Mouse (Mus musculus) kidney, postnatal 25 days (tissue): ENCODE measurements at regions not wholly inside any gene's neighbourhood (a gene's known extent, or its start where the extent isn't known, plus 50 kb on each side); places are given as distances from the start of the nearest gene placed in this dataset.
A peak's percentile ranks its signal among the peaks of the same experiment; 100 is the strongest.

Experiments
- DNase-seq, 2 experiments: peaks; one replicate each; pipeline ENCODE4 v3.0.0; 2021; ENCODE audit warnings: mixed read lengths in 2 of 2

DNA sequence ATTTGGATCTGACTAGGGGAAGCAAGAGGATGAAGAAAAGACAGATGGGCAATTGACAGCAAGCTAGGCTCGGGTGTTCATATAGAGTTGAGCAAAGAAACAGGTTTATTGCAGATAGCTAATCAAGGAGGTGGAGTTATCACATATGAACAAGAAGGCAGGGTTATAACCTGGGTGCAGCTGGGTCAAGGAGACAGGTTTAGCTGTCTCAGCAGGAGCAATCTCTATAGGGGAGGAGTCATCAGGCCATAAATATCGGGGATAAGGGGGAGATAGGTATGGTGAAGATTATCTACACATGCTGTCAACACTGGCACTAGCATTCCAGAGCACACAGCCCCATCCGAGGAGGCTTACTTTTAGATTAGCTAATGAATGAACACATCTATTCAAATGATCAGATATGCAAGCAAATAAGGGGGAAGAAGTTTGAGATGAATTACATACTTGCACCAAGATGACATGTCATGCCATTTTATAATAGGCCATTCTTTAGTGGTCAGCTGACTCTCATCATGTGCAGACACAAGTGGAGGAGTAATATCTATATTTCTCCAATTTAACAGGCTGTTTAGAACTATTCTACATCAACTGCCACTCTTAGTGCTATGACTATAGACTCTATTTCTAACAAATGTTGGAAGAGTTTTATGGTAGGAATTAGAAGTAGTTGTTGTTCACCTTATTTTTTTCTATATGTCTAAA lies 76.9 kb downstream of the Lhx9 start:
- DNase-seq, result no peak

DNA sequence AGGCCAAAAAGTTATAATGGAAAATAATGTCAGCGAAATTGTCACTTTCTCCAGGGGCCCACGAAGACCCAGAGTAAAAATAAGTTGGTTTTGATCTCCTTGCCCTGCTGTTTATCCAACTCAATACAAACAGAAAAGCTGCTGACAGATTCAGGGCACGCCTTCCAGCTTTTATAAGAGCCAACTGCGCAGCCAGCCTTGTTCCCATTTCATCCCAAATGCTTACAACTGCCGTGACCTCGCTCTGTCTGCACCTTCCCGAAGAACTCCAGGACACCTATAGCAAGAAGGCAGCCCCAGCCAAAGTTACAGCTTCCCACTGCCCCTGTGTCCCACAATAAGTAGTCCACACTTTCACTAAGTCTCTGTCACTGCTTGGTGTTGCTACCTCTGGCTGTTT lies 85.5 kb downstream of the Lhx9 start:
- no peak for DNase-seq

DNA sequence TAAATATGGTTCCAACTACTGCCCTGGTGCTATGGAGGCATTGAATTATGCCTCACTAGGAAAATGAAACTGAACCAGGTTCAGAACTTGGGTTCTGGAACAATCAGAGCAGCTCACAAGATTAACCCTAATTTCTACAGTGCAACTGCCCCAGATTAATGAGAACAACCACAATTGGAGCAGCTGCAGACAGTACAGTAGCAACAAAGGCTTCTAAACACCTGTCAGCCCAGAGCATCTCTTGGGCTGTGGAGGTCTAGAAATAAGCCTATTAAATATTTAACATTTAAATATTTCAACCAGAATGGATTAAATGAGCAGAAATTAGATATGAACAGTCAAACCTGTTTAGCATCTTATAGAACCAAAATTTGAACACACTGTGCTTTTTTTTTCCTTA lies 90.6 kb downstream of the Lhx9 start:
- DNase-seq, result no peak

DNA sequence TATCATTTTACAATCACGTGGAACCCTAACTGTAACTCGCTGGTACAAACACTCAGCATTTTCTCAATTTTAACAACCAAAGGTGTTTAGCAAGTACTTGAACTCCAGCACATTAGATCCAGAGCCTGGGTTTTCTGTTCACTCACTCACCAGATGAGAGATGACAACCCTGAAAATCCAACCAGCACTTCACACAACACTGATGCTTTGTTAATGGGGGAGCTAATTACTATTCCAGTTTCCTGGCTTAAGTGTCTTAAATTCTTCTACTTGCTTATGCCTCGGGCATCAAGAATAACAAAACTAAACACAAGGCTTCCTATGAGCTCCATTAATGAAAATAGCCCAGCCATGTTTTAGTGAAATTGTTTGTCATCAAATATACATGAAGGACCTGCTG lies 113.4 kb upstream of the Nek7 start:
- no peak for DNase-seq

DNA sequence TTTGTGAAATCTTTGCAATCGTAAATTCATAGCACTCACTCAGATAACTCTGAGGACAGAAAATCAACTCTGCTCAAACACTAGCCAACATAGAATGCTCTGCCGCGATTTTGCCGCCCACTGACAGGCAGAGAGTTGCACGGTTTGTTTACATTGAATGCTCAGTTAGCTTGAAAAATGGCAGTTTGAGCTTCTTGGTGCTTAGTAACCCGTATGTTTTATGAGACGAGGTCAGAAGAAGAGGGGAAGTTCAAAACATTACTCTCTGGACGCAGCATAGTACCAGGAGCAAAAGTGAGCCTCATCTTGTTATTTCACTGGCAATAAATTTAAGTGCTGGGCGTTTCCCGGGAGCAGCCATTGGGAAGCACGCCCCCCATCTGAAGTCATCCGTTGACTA lies 111.1 kb upstream of the Nek7 start:
- no peak for DNase-seq

DNA sequence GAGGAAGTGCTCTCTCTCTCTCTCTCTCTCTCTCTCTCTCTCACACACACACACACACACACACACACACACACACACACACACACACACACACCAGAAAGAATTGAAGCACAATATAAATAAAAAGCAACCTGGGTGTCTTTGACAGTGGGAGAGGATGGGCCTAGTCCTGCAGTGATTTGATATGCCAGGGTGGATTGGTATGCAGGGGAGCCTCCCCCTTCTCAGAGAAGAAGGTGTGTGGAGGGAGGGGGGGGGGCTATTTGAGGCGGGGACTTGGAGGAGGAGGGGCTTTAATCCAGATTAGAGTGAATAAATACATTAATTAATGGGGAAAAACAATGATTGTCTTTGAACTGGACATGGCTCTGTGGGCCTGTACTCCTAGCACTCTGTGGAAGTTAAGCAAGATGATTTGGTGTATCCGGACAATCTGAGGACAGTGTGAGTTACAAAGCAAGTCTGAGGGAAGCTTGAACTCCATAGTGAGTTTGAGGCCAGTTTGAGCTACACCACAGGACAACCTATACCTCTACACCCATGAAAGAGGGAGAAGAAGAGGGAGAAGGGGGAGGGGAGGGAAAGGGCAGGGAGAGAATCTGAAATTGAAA lies 109.3 kb upstream of the Nek7 start:
- DNase-seq, result no peak

DNA sequence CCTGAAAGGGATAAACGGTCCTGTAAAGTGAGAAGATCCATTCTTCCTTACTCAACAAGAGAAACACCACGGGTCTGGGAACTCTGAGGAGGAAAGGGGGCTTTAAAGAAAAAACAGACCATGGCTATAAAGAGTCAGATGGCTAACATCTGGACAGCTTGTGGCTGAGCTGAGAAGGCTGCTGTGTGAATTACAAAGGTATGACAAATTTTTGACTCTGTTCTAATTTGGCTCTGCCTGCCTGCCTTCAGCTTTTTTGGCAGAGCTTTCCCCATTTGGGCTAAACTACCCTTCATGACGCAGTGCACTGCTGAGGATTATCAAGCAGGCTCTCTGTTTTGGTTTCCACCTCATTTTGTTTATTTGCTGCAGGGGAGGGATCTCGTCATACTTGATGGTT lies 100.8 kb upstream of the Nek7 start:
- DNase-seq, result no peak

DNA sequence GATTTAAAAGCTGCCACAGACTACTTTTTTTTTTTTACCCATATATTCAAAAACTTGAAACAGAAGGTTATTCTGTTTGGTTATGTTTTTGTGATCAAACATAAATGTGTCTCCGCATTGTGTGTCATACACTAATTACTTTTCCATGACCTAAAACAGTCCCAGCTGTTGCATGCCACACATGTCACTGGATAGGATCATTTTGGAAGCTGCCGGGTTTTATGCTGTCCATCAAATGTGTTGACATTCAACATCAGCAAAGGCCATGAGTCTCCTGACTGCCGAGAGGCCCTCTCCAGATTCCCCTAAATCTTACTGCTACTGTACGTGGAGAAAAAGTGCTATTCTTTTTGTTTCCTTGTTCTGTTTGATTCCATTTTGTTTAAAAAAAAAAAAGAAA lies 99.4 kb upstream of the Nek7 start:
- DNase-seq, result no peak

DNA sequence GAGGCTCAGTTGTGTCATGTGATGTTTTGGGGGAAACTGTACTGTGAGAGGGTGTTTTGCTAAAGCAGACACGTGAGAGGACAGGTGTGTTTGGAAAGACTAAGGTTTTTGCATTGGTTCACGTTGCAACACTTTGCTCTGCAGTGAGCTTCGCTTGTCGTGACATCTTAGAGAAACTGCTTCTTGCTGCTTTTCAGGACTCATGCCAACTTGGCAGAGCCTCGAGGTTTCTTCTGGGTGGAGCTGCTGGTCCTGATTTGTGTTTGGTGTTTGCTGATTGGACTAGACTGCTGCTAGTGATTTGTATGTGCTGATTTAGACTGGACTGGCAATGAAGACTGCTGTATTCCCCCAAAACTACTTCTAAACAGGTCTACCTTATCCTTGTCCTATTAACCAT lies 97.0 kb upstream of the Nek7 start:
- no peak for DNase-seq

DNA sequence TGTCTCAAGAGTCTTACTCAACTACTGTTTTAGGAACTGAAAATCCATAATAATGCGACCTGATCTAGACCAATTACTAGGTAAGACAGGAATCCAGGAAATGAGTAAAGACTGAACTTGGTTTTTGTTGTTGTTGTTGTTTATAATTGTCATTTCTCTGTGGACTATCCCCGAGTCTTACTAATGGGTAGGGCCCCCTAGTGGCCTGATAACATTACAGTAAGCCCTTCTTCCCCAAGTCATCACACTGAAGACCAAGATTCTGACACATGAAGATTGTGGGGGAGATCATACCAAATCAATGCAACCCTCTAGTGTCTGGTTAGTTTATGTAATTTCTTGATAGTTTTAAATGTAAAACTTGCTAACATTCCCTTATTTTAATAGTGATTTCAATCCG lies 95.2 kb upstream of the Nek7 start:
- DNase-seq, result no peak

DNA sequence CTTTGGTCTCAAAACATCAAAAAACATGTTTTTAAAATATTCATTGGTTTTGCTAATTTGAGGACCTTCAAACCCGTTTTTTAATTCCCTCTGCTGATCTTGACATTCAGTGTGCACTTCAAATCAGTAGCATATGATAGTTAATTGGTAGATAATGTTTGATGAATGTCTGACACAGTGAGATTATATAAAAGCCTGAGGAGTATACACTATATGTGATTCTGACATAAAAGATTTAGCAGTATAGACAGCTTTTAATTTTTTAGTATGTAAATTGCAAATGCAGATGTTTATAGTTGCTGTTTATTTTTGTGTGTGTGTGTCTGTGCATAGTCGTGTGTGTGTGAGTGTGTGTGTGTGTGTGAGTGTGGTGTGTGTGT lies 89.3 kb upstream of the Nek7 start:
- no peak for DNase-seq

DNA sequence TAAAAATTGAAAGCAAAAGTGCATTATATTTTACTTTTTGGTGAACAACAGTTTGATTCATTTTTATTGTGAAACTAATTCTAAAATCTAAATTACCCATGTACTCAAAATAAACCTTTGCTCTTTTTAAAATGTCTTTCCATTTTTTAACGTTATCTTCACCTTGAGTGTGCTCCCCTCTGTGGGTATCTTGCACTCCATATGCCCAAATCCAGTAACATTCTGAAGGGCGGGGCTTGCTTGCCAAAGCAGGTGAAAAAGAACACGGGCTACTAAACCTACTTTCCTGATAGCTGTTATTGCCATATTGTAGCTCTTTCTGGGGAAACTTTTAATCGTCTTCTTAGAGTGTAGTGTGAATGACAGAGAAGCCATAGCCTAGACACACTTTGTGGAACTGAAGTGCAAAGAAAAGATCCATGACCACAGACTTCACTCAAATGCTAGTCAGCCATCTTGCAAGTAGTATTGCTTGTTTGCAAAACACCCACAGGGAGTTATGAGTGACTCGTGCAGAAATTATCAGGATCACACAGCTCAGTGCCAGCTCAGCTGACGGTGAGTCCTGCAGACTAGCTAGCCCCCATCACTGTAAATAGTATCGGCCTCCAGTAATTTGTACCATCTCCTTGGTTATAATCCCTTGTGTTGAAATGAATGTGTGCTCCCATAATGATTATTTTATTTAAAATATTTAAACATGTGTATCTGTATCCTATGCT lies 88.7 kb upstream of the Nek7 start:
- no peak for DNase-seq

DNA sequence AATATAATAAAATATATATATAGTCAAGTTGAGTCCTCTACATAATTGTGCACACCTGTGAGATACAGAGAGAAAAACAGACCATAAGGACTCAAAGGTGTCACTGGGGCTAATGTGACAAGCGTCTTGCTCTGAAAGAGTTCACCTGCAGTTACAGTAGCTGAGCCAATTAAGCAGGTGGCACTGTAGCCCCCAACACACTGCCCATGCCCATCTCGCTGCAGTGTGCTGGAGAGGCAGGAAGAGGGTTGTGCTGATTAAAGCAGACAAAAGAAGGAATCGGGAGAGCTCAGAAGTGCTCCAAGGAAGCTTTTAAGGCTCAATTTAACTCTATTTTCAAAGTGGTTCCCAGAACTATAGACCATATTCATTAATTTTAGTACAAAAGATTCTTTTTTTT lies 88.0 kb upstream of the Nek7 start:
- DNase-seq, result no peak

DNA sequence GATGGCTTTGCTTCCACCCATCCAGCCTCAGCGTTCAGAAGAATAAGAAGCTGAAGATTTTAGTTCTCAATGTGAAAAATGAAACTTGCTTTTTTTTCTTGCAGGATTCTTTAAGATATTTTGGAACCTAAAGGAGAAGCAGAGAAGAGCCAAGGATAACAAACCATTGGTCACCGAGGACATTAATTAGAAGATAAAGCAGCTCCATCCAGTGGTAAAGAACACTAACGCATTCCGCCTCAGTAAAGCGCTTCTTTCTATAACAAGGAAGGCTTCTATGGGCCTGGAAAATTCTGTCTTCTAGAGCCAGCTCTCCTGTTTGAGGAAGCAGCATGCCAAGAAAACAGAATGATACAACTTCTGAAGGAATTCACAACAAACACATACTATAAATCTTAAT lies 83.3 kb upstream of the Nek7 start:
- no peak for DNase-seq

DNA sequence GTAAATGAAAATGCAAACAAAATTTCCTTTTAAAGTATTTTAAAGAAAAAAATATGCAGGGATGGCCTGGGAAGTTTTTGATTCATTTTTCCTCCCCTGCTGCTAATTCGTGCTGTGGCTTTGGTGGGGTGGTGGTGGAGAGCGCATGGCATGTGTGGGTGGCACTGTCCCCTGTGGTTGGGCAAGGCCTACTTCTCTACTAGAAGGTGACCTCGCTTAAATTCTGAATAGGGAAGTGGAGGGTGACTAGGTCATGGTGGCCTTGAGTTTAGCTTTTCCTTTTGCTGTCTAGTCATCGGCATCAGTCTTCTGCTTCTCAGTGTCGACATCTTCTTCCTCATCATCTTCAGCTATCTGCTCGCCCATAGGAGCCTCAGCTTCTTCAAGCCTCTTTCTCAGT lies 69.3 kb upstream of the Nek7 start:
- DNase-seq, result no peak

DNA sequence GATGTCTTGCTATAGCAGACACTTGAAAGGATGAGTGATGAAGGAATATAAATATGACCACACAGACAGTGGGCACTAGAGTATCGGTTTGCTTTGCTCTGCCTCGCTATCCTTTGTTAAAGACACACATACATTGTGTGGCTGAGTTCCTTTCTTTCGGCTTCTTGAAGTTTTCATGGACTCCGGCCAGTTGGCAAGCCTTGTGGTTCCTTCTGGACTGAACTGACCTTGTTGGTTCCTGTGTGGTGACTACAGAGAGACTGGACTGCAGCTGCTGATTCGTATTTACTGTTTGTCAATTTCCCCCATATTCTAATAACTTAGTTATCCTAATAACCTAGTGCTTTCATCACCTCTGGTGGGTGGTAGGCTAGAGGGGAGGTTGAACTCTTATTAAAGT lies 66.8 kb upstream of the Nek7 start:
- DNase-seq, result peak; percentile 56 to 57

DNA sequence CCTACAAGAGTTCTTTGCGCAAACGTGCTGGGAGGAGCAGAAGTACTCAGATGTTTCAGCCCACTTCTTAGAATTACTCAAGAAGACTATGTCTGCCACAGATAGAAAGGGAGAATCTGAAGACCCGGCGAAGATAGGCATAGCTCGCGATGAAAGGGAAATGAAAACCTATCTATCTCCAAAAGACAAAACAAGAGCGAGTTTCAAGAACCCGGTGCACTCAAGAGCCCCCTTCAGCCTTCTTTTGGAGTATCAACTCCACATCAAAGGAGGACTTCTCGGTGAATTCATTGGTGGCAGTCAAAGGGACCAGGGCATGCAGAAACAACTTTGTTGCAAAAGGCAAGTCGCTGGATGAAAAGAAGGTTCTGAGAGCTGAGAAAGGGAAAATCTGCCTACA lies 63.8 kb upstream of the Nek7 start:
- no peak for DNase-seq

DNA sequence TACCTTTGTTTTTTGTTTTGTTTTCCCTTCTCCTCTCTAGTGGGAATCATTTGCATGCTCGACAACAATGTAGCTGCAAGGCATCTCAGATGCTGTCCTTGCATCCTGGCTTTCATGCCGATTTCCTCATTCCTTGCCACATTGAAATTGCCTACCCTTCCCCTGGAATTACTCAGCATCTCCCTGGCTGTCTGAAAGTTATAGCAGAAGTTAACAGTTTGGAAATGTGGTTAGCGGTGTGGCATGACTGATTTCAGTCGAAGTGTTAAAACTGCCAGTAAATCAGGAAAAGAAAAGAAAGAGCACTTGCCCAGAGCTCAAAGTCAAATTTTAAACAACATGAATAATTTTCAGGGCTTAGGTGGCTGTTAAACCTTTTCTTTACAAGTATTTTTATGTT lies 62.0 kb upstream of the Nek7 start:
- DNase-seq, result no peak

DNA sequence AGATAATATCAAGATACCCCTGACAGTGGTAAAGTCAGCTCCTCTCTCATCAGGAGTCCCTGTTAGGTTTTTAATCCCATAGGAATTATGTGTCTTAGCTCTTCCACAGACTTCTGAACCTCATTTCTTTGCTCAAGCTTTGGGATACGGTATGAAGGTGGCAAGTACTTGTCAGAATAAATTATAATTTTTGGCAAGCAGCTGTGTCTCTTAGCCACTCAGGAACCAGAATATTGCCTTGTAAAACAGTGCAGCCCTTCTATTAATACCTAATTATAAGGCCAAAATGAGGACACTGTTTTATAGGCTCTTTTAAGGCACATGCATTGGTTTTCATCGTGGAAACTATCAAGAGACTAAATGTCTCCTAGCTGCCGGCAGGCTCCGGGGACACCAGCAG lies 54.3 kb upstream of the Nek7 start:
- no peak for DNase-seq
